Mouse (Mus musculus): ENCODE measurements at regions not wholly inside any gene's neighbourhood (a gene's known extent, or its start where the extent isn't known, plus 50 kb on each side); places are given as distances from the start of the nearest gene placed in this dataset.

GRCm38 (mm10) chr9:79502034-79502433 is 216.6 kb downstream of the Col12a1 start:
- TF ChIP-seq CTCF (IDR thresholded peaks at IDR 0.05; ENCODE audit: insufficient read depth, low read length) (no peak), POLR2A (IDR thresholded peaks at IDR 0.05; ENCODE audit: borderline replicate concordance, extremely low read depth, low read depth, low read length) (no peak)

Measured in lung, adult 2 months (tissue).